Mouse (Mus musculus) telencephalon, adult 2 months (tissue): ENCODE measurements at regions not wholly inside any gene's neighbourhood (a gene's known extent, or its start where the extent isn't known, plus 50 kb on each side); places are given as distances from the start of the nearest gene placed in this dataset.

Experiments used
- DNase-seq: peaks from one replicate; pipeline ENCODE4 v3.0.0-alpha.2; 2011; ENCODE audit warnings: low read depth, low spot score

DNA sequence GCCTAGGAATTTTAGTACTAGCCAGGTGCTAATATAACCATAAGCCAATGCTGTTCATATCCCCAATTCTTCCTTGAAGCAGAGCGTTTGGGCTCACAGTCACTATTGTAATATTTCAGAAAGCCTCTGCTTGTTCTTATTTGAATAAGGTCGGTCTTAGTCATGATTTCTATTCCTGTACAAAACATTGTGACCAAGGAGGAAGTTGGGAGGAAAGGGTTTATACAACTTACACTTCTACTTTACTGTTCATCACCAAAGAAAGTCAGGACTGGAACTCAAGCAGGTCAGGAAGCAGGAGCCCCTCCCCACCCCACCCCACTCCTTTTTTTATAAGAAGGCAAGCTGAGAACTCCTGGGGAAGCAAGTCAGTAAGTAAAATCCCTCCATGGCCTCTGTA lies 1202.3 kb downstream of the Otol1 start:
- DNase-seq, result no peak

DNA sequence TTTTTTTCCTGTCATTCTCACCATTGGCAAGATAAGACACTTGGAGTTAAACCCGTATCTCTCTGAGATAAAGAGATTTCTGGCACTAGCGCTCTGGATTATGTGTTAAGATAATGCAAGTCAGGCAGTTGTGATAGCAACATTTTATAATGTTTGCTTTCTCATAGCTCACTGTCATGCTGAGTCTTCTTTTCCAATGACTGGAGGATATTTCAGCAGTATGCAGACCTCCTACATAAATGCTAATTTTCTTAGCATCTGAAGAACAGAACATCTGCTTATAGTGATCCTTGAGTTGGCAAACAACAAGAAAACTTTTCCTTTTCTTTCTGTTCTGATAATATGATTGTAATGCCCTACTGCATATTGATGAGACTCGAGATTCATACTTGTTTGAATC lies 1213.0 kb downstream of the Otol1 start:
- peak; percentile 23 for DNase-seq

GRCm38 (mm10) chr3:71220818-71221217 lies 1213.4 kb downstream of the Otol1 start:
- DNase-seq, result peak; percentile 42
